Mouse (Mus musculus) testis, adult 2 months (tissue): ENCODE data around the gene Fbxl4. TPM values are rescaled to one million over a fixed set of nuclear protein-coding genes. Genes with fewer than 3 reads are reported as not detected.

Source experiments
- H3K27ac ChIP-seq: fragments of 200-500 bp; 2 replicates; pipeline ENCODE4 v1.5.1; 2012; ENCODE audit warnings: low read depth, low read length; ENCODE audit not compliant: control insufficient read depth, insufficient read depth
- H3K27me3 ChIP-seq: fragments of 200-500 bp; 2 replicates; pipeline ENCODE4 v1.6.1; 2012; ENCODE audit warnings: mild to moderate bottlenecking, low read length, moderate library complexity; ENCODE audit not compliant: control insufficient read depth, insufficient read depth
- H3K36me3 ChIP-seq: fragments of 200-500 bp; 2 replicates; pipeline ENCODE4 v1.6.1; 2012; ENCODE audit warnings: mild to moderate bottlenecking, low read length; ENCODE audit not compliant: control insufficient read depth, insufficient read depth
- H3K4me1 ChIP-seq: fragments of 200-500 bp; 2 replicates; pipeline ENCODE4 v1.6.1; 2012; ENCODE audit warnings: low read length; ENCODE audit not compliant: control insufficient read depth, insufficient read depth
- H3K4me3 ChIP-seq: fragments of 200-500 bp; 2 replicates; pipeline ENCODE4 v1.5.1; 2012; ENCODE audit warnings: low read depth, mild to moderate bottlenecking, low read length, moderate library complexity, mixed read lengths; ENCODE audit not compliant: control insufficient read depth
- CTCF ChIP-seq: fragments of 200-500 bp; IDR thresholded peaks from 2 replicates; pipeline ENCODE4 v1.5.1; 2012; ENCODE audit warnings: low read depth, mild to moderate bottlenecking, inconsistent platforms, low read length, moderate library complexity; ENCODE audit not compliant: control insufficient read depth, insufficient read depth, insufficient replicate concordance
- POLR2A ChIP-seq: fragments of 200-500 bp; IDR thresholded peaks from 2 replicates; pipeline ENCODE4 v1.6.1; 2012; ENCODE audit warnings: low read depth, mild to moderate bottlenecking, inconsistent platforms, low read length, moderate library complexity; ENCODE audit not compliant: control insufficient read depth
- polyA plus RNA-seq: library from polyadenylated mRNA; depleted of rRNA; stranded (reverse); fragments of >200 nt; gene quantifications from 2 replicates; pipeline ENCODE4 v1.2.3, GENCODE M21; 2012

The Fbxl4 gene
- polyA plus RNA-seq, 1 experiment, result 4.2 TPM

DNA sequence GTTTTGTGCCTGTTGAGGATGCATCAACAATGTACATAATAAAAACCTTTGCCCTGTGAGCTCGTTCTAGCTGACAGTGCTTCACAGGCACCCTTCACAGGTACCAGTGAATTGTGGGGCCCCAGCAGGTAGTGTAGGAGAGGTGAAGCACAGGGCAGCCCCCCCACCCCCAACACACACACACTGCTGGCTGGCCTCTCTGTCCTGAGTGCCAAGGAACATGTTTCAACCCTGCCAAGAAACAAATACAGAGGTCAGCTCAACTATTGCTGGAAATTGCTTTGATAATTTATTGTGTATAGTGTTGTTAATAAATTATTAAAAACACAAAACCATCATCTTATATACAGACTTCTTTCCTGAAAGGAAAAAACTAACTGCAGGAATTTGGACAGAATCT lies 21.2 kb downstream of the Fbxl4 start:
- H3K27me3 ChIP-seq, result no peaks in the 10 kb centered on the region
- no peak overlapping the region for H3K4me3 ChIP-seq
- H3K4me1 ChIP-seq, result no peaks in the 10 kb centered on the region
- no peaks in the 10 kb centered on the region for H3K36me3 ChIP-seq
- TF ChIP-seq CTCF (no peak), POLR2A (no peak)
- H3K27ac ChIP-seq, result no peak overlapping the region

GRCm38 (mm10) chr4:22380646-22381045 lies 23.3 kb downstream of the Fbxl4 start:
- Histone ChIP-seq H3K4me1 (no peaks in the 10 kb centered on the region), H3K36me3 (no peaks in the 10 kb centered on the region), H3K27ac (no peak overlapping the region), H3K27me3 (no peaks in the 10 kb centered on the region), H3K4me3 (no peak overlapping the region)
- TF ChIP-seq CTCF, result no peak
- no peak for TF ChIP-seq POLR2A

DNA sequence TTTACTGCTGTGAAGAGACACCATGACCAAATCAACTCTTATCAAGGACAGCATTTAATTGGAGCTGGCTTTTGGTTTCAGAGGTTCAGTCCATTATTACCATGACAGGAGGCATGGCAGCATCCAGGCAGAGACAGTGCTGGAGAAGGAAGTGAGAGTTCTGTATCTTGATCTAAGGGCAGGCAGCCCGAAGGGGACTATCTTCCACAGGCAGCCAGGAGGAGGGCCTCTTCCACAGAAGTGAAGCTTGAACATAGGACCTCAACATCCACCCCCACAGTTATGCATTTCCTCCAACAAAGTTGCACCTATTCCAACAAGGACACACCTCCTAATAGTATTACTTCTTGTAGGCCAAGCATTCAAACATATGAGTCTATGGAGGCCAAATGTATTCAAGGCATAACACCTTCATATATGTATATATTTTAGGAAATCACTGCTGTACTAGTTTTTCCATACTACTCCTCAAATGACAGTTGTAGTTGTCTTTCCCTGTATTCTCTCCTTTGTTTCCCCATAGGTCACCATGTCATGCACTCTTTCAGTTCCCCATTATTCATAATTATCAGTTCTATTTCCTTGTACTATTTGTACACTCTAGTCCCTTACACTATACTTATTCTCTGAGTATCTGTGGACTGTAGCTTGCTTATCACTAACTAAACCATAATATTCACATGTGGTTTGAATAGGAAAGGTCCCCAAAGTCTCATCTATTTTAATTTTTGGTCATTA lies 26.4 kb downstream of the Fbxl4 start:
- TF ChIP-seq POLR2A (no peak), CTCF (no peak)
- Histone ChIP-seq H3K36me3 (no peaks in the 10 kb centered on the region), H3K4me1 (no peaks in the 10 kb centered on the region), H3K27me3 (no peaks in the 10 kb centered on the region), H3K4me3 (no peak overlapping the region), H3K27ac (no peak overlapping the region)

GRCm38 (mm10) chr4:22390045-22390444 lies 32.7 kb downstream of the Fbxl4 start:
- no peak overlapping the region for H3K27ac ChIP-seq
- no peaks in the 10 kb centered on the region for H3K4me1 ChIP-seq
- H3K27me3 ChIP-seq, result no peaks in the 10 kb centered on the region
- H3K36me3 ChIP-seq, result no peaks in the 10 kb centered on the region
- H3K4me3 ChIP-seq, result no peak overlapping the region
- TF ChIP-seq CTCF (no peak), POLR2A (no peak)

DNA sequence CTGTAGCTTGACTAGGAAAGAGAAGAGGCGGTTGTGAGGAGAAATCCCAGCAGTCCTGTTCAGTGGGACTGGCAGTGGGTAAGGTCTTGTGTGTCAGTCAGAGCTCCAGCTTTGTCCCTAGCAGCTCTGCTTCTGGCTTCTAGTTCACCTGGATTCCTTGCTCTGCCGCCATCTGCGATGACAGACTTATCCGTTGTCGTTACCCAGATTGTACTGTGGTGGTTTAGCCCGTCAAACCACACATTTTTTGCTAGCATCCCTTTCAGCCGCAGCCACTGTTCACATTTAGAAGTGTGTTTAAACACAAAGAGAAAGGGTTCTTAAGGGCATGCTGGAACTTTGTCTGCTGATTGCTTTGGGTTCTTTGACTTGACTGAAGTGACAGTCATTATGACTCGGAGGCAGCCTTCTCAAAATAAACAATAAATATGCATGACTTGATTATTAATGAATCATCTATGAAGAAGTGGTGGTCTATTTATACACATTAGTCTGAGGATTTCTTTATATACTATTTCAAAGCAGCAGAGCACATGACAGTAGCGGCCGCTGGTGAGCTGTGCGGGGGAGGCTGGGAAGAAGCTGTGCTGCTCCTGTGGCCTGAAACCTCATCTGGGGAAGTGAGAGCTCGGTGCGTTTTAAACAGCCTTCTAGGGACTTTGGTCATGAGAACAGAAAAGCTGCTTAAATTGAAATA lies 35.6 kb downstream of the Fbxl4 start:
- H3K36me3 ChIP-seq, result no peaks in the 10 kb centered on the region
- H3K27ac ChIP-seq, result no peak overlapping the region
- no peaks in the 10 kb centered on the region for H3K27me3 ChIP-seq
- TF ChIP-seq CTCF, result no peak
- no peak for TF ChIP-seq POLR2A
- no peak overlapping the region for H3K4me3 ChIP-seq
- no peaks in the 10 kb centered on the region for H3K4me1 ChIP-seq

DNA sequence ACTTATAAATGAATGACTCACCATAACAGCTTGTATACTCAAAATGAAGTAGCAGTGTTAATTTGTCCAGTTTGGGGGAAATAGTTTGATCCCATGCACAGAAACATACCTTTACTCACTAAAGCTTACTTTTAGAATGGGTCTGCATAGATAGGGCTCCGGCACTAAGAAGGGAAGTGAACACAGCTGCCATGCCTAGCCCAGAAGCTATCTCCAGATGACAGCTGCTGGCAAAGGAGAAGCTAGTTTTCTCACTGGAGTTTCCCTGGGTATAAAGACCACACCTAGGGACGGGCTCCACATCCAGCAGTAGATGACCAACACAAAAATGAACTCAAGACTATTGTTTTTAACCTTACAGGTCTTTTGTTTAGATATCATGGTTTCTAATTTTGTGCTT lies 38.1 kb downstream of the Fbxl4 start:
- H3K4me3 ChIP-seq, result no peak overlapping the region
- no peaks in the 10 kb centered on the region for H3K27me3 ChIP-seq
- H3K27ac ChIP-seq, result no peak overlapping the region
- H3K4me1 ChIP-seq, result no peaks in the 10 kb centered on the region
- H3K36me3 ChIP-seq, result no peaks in the 10 kb centered on the region
- no peak for TF ChIP-seq CTCF
- no peak for TF ChIP-seq POLR2A

DNA sequence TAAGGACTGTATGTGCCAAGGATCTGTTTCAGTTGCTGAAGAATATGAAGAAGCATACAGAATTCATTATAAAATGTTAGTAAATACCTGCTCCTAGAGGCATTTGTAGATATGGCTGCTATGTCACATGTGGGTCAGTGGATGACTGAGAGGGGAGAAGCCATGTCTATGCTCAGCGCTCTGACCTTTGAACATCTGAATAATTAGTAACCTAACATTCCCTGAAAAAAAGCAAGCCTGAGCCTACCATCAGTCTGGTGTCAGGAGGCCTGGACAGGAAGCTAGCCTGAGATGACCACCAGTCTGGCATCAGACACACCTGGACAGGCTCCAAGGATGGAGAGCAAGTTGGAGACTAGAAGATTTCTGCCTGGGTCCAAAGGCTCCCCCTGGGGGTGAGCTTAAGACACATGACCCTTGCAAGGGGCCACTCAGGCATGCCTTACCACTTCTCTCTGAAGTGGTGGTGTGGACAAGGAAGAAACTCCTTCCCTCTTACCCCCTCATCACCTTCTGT lies 39.2 kb downstream of the Fbxl4 start:
- no peak overlapping the region for H3K27ac ChIP-seq
- no peaks in the 10 kb centered on the region for H3K36me3 ChIP-seq
- TF ChIP-seq POLR2A (no peak), CTCF (no peak)
- H3K27me3 ChIP-seq, result no peaks in the 10 kb centered on the region
- H3K4me3 ChIP-seq, result no peak overlapping the region
- H3K4me1 ChIP-seq, result no peaks in the 10 kb centered on the region
